Mouse (Mus musculus): ENCODE measurements at regions not wholly inside any gene's neighbourhood (a gene's known extent, or its start where the extent isn't known, plus 50 kb on each side); places are given as distances from the start of the nearest gene placed in this dataset.
"Not testable (repeated sequence)": the region's sequence is repeated elsewhere in the genome, so short reads cannot be mapped to it uniquely, and the experiment has no call there.

DNA sequence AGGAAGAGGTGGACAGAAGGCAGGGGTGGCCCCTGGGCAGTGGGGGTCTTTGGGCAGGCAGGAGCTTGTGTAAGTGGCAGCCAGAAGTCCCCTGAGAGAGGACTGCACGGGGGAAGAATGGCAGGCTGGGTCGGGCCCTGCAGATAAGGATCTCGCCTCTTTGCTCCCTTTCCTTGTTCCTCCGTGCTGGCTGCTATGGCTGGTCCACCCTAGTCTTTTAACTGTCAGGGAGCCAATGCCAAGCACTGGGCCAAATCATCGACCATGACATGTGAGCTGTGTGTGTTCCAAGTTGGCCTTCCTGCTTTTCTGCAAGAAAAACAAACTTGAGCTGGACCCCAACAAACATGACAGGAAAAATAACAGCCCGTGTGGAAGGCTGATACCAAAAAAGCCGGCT lies 153.8 kb upstream of the Gm37988 start:
- ATAC-seq (no peak), DNase-seq (no peak)
- Histone ChIP-seq H3K9me3 (ENCODE audit: low read length) (no peaks in the 10 kb centered on the region), H3K36me3 (ENCODE audit: insufficient read depth) (no peaks in the 10 kb centered on the region), H3K9ac (no peak overlapping the region), H3K4me1 (ENCODE audit: insufficient read depth) (no peaks in the 10 kb centered on the region), H3K4me2 (ENCODE audit: low read depth) (no peak overlapping the region), H3K4me3 (ENCODE audit: low read depth, low read length) (no peak overlapping the region), H3K27ac (ENCODE audit: low read depth, low read length) (no peak overlapping the region), H3K27me3 (ENCODE audit: insufficient read depth, low read length) (no peaks in the 10 kb centered on the region)
- no peak for TF ChIP-seq CTCF (IDR thresholded peaks at IDR 0.05; ENCODE audit: low read depth)
- 70% methylated on average over 7 of the region's 7 CpGs for WGBS

DNA sequence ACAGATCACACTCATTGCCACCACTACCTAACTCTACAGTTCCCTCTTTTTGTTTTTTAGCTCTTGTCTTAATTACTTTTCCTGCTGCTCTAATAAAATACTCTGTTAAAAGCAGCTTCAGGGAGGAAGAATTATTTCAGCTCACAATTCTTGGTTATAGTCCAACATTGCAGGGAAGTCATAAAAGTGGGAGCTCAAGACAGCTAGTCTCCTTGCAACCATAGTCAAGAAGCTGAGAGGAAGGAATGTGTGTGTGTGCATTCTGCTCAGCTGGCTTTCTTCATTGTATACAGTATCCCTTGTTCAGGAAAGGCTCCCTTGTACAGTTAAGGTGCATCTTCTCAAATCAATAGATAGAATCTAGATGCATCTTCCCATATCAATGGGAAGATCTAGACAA lies 152.4 kb upstream of the Gm37988 start:
- ATAC-seq (no peak), DNase-seq (no peak)
- H3K4me3 ChIP-seq (ENCODE audit: low read depth, low read length) = no peak overlapping the region

GRCm38 (mm10) chr1:4656883-4657282 lies 150.8 kb upstream of the Gm37988 start:
- ATAC-seq (no peak), DNase-seq (no peak)
- H3K9me3 ChIP-seq (ENCODE audit: low read length) = no peaks in the 10 kb centered on the region
- TF ChIP-seq CTCF (IDR thresholded peaks at IDR 0.05; ENCODE audit: low read depth) = no peak
- H3K9ac ChIP-seq = no peak overlapping the region
- H3K4me1 ChIP-seq (ENCODE audit: insufficient read depth) = no peaks in the 10 kb centered on the region
- no peak overlapping the region for H3K27ac ChIP-seq (ENCODE audit: low read depth, low read length)
- H3K36me3 ChIP-seq (ENCODE audit: insufficient read depth) = no peaks in the 10 kb centered on the region
- H3K4me2 ChIP-seq (ENCODE audit: low read depth) = no peak overlapping the region
- no peak overlapping the region for H3K4me3 ChIP-seq (ENCODE audit: low read depth, low read length)
- H3K27me3 ChIP-seq (ENCODE audit: insufficient read depth, low read length) = no peaks in the 10 kb centered on the region
- WGBS = 32% methylated on average over 5 of the region's 5 CpGs

More for the DNA sequence above, 152.4 kb upstream of the Gm37988 start:
- no peak overlapping the region for H3K4me2 ChIP-seq (ENCODE audit: low read depth)
- H3K27ac ChIP-seq (ENCODE audit: low read depth, low read length) = no peak overlapping the region
- no peak overlapping the region for H3K9ac ChIP-seq
- TF ChIP-seq CTCF (IDR thresholded peaks at IDR 0.05; ENCODE audit: low read depth) = no peak
- no peaks in the 10 kb centered on the region for H3K9me3 ChIP-seq (ENCODE audit: low read length)
- H3K36me3 ChIP-seq (ENCODE audit: insufficient read depth) = no peaks in the 10 kb centered on the region
- H3K27me3 ChIP-seq (ENCODE audit: insufficient read depth, low read length) = no peaks in the 10 kb centered on the region
- no peaks in the 10 kb centered on the region for H3K4me1 ChIP-seq (ENCODE audit: insufficient read depth)

DNA sequence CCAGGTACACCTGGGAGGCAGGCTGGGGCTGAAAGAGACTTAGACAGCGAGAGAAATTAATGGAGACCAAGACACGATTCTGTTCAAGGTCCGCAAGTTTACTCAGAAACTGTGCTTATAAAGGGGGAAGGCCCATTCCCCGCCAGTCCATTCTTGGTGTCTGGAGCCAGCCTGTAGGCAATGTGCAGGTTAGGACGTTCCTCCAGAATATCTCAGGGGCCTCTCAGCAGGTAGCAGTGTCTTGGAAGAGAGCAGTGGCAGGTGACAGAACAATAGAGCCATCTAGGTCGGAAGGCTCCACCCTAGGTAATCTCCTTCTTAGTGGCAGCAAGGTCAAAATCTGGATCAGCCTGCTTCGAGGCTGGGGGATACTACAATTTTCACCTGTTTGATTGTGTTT lies 147.6 kb upstream of the Gm37988 start:
- H3K4me3 ChIP-seq (ENCODE audit: low read depth, low read length); H3K27me3 ChIP-seq (ENCODE audit: insufficient read depth, low read length); ATAC-seq; DNase-seq; H3K27ac ChIP-seq (ENCODE audit: low read depth, low read length); H3K9me3 ChIP-seq (ENCODE audit: low read length); H3K4me1 ChIP-seq (ENCODE audit: insufficient read depth); H3K4me2 ChIP-seq (ENCODE audit: low read depth); H3K36me3 ChIP-seq (ENCODE audit: insufficient read depth); H3K9ac ChIP-seq: not testable (repeated sequence)
- 78% methylated on average over 7 of the region's 7 CpGs for WGBS

DNA sequence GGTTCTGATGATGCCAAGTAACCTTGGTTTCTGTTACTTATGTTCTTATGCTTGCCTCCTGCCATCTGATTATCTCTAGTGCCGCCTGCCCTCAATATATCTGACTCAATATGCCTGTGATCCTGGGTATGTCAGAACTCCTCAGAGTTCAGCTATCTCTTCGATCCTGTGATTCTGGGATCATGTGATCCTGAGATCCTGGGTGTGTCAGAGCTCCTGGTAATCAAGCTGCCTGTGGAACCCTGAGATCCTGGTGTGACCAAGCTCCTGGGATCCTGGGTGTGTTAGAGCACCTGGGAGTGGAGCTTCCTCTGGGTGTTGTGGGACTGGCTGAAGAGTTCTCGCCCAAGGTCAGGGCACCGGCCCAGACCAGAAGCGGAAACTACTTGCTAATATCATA lies 147.1 kb upstream of the Gm37988 start:
- H3K4me3 ChIP-seq (ENCODE audit: low read depth, low read length); H3K36me3 ChIP-seq (ENCODE audit: insufficient read depth); ATAC-seq; H3K27ac ChIP-seq (ENCODE audit: low read depth, low read length); DNase-seq; H3K4me1 ChIP-seq (ENCODE audit: insufficient read depth); H3K9ac ChIP-seq; H3K27me3 ChIP-seq (ENCODE audit: insufficient read depth, low read length); H3K4me2 ChIP-seq (ENCODE audit: low read depth); H3K9me3 ChIP-seq (ENCODE audit: low read length): not testable (repeated sequence)
- WGBS = 94% methylated on average over 5 of the region's 5 CpGs

- 92% methylated on average over 1 of the region's 1 CpGs for WGBS
- no peak for DNase-seq
- H3K27me3 ChIP-seq (ENCODE audit: insufficient read depth, low read length) = no peaks in the 10 kb centered on the region
These were observed 145.9 kb upstream of the Gm37988 start for GRCm38 (mm10) chr1:4661761-4662160.

GRCm38 (mm10) chr1:4669732-4670131 lies 138.0 kb upstream of the Gm37988 start:
- no peak overlapping the region for H3K4me3 ChIP-seq (ENCODE audit: low read depth, low read length)
- no peaks in the 10 kb centered on the region for H3K36me3 ChIP-seq (ENCODE audit: insufficient read depth)
- H3K27ac ChIP-seq (ENCODE audit: low read depth, low read length) = no peak overlapping the region
- H3K4me2 ChIP-seq (ENCODE audit: low read depth) = no peak overlapping the region
- no peak overlapping the region for H3K9ac ChIP-seq
- 72% methylated on average over 1 of the region's 1 CpGs for WGBS
- H3K4me1 ChIP-seq (ENCODE audit: insufficient read depth) = no peaks in the 10 kb centered on the region
- no peak for TF ChIP-seq CTCF (IDR thresholded peaks at IDR 0.05; ENCODE audit: low read depth)
- H3K27me3 ChIP-seq (ENCODE audit: insufficient read depth, low read length) = no peaks in the 10 kb centered on the region
- no peaks in the 10 kb centered on the region for H3K9me3 ChIP-seq (ENCODE audit: low read length)
- no peak for ATAC-seq
- DNase-seq = no peak

More at GRCm38 (mm10) chr1:4661761-4662160, 145.9 kb upstream of the Gm37988 start:
- no peak for ATAC-seq
- Histone ChIP-seq H3K27ac (ENCODE audit: low read depth, low read length) (no peak overlapping the region), H3K4me2 (ENCODE audit: low read depth) (no peak overlapping the region), H3K4me3 (ENCODE audit: low read depth, low read length) (no peak overlapping the region), H3K9me3 (ENCODE audit: low read length) (no peaks in the 10 kb centered on the region), H3K36me3 (ENCODE audit: insufficient read depth) (no peaks in the 10 kb centered on the region), H3K9ac (no peak overlapping the region), H3K4me1 (ENCODE audit: insufficient read depth) (no peaks in the 10 kb centered on the region)
- no peak for TF ChIP-seq CTCF (IDR thresholded peaks at IDR 0.05; ENCODE audit: low read depth)
